Mouse (Mus musculus) midbrain, embryonic 10.5 days (tissue): Measurements from ENCODE around the gene Gramd1a. TPM values are rescaled to one million over a fixed set of nuclear protein-coding genes. Genes with fewer than 3 reads are reported as not detected.

Experiments used
- DNase-seq: peaks from one replicate; pipeline ENCODE4 v3.0.0-alpha.2; 2017; ENCODE audit warnings: low spot score
- H3K27ac ChIP-seq: fragments of 300-500 bp; sonication (generic); replicated peaks from 2 replicates; pipeline ENCODE4 v1.5.1; 2016; ENCODE audit warnings: mild to moderate bottlenecking
- H3K27me3 ChIP-seq: fragments of 300-500 bp; sonication (generic); 2 replicates; pipeline ENCODE4 v1.6.1; 2016; ENCODE audit warnings: low read depth, mild to moderate bottlenecking; ENCODE audit not compliant: poor library complexity, severe bottlenecking
- H3K36me3 ChIP-seq: fragments of 300-500 bp; sonication (generic); 2 replicates; pipeline ENCODE4 v1.6.1; 2016; ENCODE audit warnings: mild to moderate bottlenecking, moderate library complexity
- H3K4me1 ChIP-seq: fragments of 300-500 bp; sonication (generic); 2 replicates; pipeline ENCODE4 v1.6.1; 2016
- H3K4me3 ChIP-seq: fragments of 300-500 bp; sonication (generic); 2 replicates; pipeline ENCODE4 v1.5.1; 2016; ENCODE audit warnings: mild to moderate bottlenecking, moderate library complexity
- H3K9me3 ChIP-seq: fragments of 300-500 bp; sonication (generic); replicated peaks from 2 replicates; pipeline ENCODE4 v1.6.1; 2016; ENCODE audit warnings: mild to moderate bottlenecking
- WGBS: fragments of 180-500 bp; shearing (Covaris S2); methylation state at CpG from one replicate; pipeline ENCODE4 v1.1.7; 2016; 5-methylcytosine and 5-hydroxymethylcytosine counted together
- polyA plus RNA-seq: library from polyadenylated mRNA; unstranded; fragments of >200 nt; fragmentation: Nextera tagmentation; extraction: Ambion mirVana; gene quantifications from 2 replicates; pipeline ENCODE4 v1.2.1, GENCODE M21; 2016

The Gramd1a gene
- polyA plus RNA-seq, 1 experiment from 2014 or later: 90.0 TPM

DNA sequence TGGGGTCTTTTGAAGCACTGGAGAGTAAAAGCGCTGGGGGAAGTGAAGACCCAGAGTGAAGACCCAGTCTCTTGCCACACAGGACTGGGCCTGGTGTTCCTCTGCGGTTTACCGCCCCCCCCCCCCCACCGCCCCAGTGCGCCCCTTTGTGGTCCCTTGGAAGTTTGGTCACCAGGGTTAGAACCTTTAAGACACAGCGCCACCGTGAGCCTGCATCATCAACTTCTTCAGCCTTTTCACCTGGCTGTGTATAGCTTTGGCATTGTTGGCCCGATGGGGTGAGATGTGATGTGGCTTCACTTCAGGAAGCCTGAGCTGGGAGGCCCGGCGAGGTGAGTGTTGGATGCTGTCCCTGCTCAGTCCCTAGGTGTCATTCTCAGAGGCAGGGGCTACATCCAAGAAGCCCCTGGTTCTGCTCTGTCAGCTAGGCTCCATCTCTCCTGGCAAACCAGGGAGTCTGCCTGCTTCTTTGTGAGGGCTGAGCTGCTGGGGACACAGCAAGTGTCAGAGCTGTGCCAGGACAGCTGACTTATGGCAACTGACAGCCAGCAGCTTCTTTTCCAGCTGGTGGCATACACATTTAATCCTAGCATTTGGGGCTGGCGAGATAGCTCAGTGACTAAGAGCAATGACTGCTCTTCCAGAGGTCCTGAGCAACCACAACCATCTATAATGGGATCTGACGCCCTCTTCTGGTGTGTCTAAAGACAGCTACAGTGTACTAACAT is 60.8 kb downstream of the Gramd1a start:
- H3K9me3 ChIP-seq: peaks cover 2% of the 10 kb centered on the region; the same call in 1 of the 2 replicates
- no peak overlapping the region for H3K4me3 ChIP-seq
- no peaks in the 10 kb centered on the region for H3K27me3 ChIP-seq
- H3K4me1 ChIP-seq: peaks cover 8% of the 10 kb centered on the region
- 27% methylated on average over 12 of the region's 12 CpGs for WGBS
- no peaks in the 10 kb centered on the region for H3K36me3 ChIP-seq
- no peak overlapping the region for H3K27ac ChIP-seq
- DNase-seq: no peak

DNA sequence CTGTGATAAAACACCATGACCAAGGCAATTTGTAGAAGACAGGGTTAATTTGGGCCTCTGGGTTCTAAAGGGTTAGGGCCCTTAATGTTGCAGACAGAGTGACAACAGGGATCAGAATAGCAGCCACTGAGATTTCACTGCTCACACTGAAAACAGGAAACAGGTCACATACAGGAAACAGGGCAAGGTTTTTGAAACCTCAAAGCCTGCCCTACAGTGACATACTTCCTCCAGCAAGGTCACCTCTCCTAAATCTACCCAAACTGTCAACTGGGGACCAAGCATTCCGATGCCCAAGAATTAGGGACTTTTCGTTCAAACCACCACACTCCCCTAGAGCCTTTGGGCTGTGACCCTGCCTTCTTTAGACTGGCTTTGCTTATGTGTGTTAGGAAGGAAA is 66.0 kb downstream of the Gramd1a start:
- no peak for DNase-seq
- Histone ChIP-seq H3K4me3 (no peak overlapping the region), H3K9me3 (peaks cover 3% of the 10 kb centered on the region; the same call in 1 of the 2 replicates), H3K27me3 (no peaks in the 10 kb centered on the region), H3K27ac (no peak overlapping the region), H3K36me3 (no peaks in the 10 kb centered on the region), H3K4me1 (peaks cover 12% of the 10 kb centered on the region)
- WGBS: 79% methylated on average over 2 of the region's 2 CpGs

DNA sequence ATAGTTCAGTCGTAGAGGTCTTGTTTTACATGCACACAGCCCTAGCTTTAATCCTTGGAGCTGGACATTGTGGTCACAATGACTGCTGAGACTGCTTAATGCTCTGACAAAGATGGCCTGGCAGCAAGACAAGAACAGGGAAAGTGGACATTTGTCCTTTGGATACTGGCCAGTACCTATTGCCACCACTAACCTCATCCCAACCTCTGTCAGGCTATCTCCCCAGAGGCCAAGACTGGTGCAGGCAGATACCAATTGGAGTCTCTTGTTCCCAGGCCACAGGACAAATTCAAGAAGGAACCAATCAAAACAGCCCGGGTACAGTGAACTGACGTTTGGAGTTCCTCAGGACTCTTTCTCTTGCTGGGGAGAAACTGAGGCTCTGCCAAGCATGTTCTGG is 67.5 kb downstream of the Gramd1a start:
- Histone ChIP-seq H3K36me3 (no peaks in the 10 kb centered on the region), H3K4me3 (no peak overlapping the region), H3K27me3 (no peaks in the 10 kb centered on the region), H3K9me3 (peaks cover 3% of the 10 kb centered on the region; the same call in 1 of the 2 replicates), H3K27ac (no peak overlapping the region), H3K4me1 (peaks cover 18% of the 10 kb centered on the region)
- WGBS: 82% methylated on average over 3 of the region's 3 CpGs
- no peak for DNase-seq

DNA sequence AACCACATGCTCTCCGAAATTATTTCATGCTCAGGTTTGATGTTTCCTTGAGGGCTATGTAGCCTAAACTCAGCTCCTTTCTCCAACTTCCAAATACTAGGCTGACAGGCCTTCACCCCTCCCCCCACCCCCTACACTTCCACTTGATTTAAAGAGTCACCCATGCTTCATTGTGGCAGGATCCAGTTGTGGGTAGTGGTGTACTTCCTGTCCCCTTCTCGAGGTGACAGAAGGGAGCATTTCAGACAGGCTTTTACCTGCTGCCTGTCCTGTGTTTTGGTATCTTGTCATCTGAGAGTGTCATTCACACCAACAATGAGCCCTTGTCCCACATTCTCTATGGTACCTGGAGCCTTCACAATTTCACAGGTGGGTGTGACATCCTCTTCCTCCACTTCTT is 68.4 kb downstream of the Gramd1a start:
- no peak overlapping the region for H3K27ac ChIP-seq
- DNase-seq: no peak
- 77% methylated on average over 2 of the region's 2 CpGs for WGBS
- H3K27me3 ChIP-seq: no peaks in the 10 kb centered on the region
- no peaks in the 10 kb centered on the region for H3K36me3 ChIP-seq
- peaks cover 3% of the 10 kb centered on the region; the same call in 1 of the 2 replicates for H3K9me3 ChIP-seq
- no peak overlapping the region for H3K4me3 ChIP-seq
- H3K4me1 ChIP-seq: peaks cover 24% of the 10 kb centered on the region

DNA sequence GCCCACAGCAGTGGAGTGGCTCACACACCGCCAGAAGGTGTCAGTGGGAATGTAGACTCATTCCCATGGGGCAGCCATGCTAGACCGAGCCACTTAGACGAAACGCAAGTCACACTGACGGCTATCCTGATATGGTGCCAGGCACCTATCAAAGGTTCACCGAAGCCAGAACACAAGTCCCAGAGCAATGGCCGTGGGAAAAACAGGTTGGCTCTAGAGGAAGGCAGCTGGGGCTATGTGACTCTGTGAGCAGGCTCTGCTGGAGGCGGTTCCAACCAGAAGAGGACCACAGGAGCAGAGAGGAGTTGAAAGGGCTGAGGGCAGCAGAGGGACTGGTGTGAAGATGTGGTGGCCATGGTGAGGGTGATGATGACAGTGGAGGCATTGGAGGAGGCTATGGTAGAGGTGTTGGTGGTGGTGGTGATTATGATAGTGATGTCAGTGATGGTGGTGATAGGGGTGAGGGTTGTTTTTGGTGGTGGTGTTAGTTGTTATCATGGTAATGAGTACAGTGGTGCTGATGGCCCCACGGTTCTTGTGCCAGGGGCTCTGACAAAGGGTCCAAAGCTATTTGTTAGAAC is 69.4 kb downstream of the Gramd1a start:
- H3K36me3 ChIP-seq: no peaks in the 10 kb centered on the region
- WGBS: 93% methylated on average over 9 of the region's 9 CpGs
- H3K4me1 ChIP-seq: peaks cover 24% of the 10 kb centered on the region
- H3K27me3 ChIP-seq: no peaks in the 10 kb centered on the region
- H3K27ac ChIP-seq: 0 out of 2 replicates have a peak overlapping the region, but pooled peaks have one; percentile 55
- peaks cover 3% of the 10 kb centered on the region; the same call in 1 of the 2 replicates for H3K9me3 ChIP-seq
- DNase-seq: no peak
- no peak overlapping the region for H3K4me3 ChIP-seq

DNA sequence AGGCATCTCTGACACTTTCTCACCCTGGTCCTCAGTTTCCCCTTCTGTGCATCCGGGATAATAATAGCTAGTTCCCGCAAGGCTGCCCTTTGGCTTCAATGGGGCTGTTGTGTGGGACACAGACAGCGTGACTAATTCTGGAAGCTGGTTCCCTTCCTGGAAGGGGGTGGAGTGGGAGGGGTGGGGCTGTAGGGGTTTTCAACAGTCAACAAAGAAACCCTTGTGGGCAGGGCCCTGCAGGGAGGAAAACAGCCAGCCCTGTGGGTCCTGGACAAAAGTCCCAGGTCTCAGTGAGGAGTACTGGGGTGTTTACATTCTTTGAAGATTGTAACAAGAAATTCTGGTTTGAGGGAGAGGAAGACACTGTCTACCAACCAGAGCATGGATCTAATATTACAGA is 70.5 kb downstream of the Gramd1a start:
- peaks cover 24% of the 10 kb centered on the region for H3K4me1 ChIP-seq
- H3K27me3 ChIP-seq: no peaks in the 10 kb centered on the region
- H3K36me3 ChIP-seq: no peaks in the 10 kb centered on the region
- 31% methylated on average over 3 of the region's 3 CpGs for WGBS
- no peak for DNase-seq
- peaks cover 3% of the 10 kb centered on the region; the same call in 1 of the 2 replicates for H3K9me3 ChIP-seq
- H3K27ac ChIP-seq: peak overlapping the region; percentile 55
- no peak overlapping the region for H3K4me3 ChIP-seq

DNA sequence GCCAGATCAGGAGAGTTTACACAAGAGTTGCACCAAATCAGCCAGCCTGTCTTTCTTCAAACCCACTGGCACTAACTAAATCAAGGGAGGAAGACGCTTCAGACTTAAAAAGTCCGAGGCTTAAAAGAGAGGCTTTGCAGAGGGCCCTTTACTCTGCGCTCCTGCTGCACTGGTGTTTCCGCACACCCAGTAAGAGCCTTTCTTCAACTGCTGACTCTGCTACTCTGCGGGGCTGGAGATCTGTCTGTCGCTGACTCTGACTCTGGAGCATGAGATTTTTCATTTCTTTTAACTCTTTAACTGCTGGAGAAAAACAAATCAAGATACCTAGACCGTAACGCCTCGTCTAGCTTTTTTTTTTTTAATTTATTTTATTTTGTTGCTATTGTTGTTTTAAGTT is 71.6 kb downstream of the Gramd1a start:
- no peak for DNase-seq
- Histone ChIP-seq H3K27ac (0 out of 2 replicates have a peak overlapping the region, but pooled peaks have one; percentile 2), H3K4me1 (peaks cover 24% of the 10 kb centered on the region), H3K36me3 (no peaks in the 10 kb centered on the region), H3K4me3 (no peak overlapping the region), H3K9me3 (no peaks in the 10 kb centered on the region), H3K27me3 (no peaks in the 10 kb centered on the region)
- 72% methylated on average over 9 of the region's 9 CpGs for WGBS

DNA sequence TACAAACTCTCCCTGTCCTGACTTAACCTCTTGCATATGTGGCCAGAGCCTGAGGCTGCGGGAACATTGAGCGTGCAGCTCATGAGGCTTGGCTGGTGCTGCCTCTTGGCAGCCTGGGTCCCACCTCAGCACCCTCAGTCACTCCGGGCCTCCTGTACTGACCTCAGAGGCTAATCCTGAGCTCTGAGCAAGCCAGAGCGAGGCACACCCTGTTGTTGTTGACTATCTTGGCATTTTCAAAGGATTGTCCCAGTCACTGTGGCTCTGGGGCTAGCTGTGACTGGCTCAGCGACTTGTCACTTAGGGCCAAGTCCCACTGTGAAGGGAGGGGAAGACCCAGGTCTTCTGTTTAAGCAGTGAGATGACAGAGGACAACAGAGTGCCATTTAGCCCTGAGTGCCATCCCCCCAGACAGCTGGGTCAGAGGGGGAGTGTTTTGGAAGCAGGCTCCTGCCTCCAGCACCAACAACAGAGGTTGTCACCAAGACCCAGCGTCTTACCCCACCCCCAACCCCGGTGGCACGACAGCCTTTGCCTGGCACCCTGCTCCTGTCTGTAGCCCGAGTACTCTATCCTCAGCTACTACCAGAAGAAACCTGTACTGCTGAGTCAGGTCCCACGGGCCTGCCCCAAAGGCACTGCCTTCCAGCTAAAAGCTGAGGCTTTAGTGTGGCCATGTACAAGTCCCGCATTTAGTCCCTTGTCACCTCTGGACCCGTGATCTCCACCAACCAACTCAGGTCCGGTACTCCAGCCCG is 72.7 kb downstream of the Gramd1a start:
- no peak overlapping the region for H3K4me3 ChIP-seq
- no peaks in the 10 kb centered on the region for H3K36me3 ChIP-seq
- no peak for DNase-seq
- peaks cover 24% of the 10 kb centered on the region for H3K4me1 ChIP-seq
- 56% methylated on average over 14 of the region's 14 CpGs for WGBS
- H3K27ac ChIP-seq: peak overlapping the region; percentile 63
- no peaks in the 10 kb centered on the region for H3K9me3 ChIP-seq
- H3K27me3 ChIP-seq: no peaks in the 10 kb centered on the region

DNA sequence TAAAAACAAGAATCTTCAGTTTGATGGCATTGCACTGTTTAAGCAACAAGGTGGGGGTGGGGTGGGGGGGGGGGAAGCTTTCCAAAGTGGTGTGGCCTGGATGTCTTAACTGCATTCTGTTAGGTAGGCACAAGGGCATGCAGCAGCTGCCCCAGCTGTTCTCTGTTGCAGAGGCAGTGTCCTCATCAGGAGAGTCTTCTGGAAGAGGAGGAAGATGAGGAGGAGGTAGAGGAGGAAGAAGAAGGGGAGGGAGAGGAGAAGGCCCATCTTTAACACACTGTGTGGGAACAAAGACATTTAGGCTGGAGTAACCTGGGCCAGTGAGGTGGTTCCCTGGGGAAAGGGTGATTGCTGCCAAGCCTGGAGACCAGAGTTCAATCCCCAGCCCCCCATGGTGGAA is 73.6 kb downstream of the Gramd1a start:
- Histone ChIP-seq H3K27ac (no peak overlapping the region), H3K36me3 (no peaks in the 10 kb centered on the region), H3K27me3 (no peaks in the 10 kb centered on the region), H3K4me3 (no peak overlapping the region), H3K4me1 (peaks cover 26% of the 10 kb centered on the region), H3K9me3 (no peaks in the 10 kb centered on the region)
- no peak for DNase-seq

DNA sequence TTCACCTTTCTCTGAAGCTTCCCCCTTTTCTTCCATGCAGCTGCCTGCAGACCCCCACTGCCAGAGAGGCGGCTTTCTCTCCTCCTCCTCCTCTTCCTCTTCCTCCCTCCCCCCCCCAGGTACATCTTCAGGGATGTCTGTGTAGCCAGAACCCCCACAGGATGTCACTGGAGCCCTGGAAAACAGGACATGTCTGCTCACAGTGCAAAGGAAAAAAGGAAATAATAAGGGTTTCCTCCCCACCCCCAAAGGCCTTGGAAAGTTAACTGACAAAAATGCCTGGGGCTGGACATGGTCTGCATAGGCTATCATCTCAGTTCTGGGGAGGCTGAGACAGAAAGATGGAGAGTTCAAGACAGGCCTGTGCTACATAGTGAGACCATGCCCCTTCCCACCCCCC is 74.6 kb downstream of the Gramd1a start:
- H3K27me3 ChIP-seq: no peaks in the 10 kb centered on the region
- WGBS: 33% methylated on average over 1 of the region's 1 CpGs
- H3K9me3 ChIP-seq: no peaks in the 10 kb centered on the region
- no peak overlapping the region for H3K4me3 ChIP-seq
- peaks cover 26% of the 10 kb centered on the region for H3K4me1 ChIP-seq
- DNase-seq: no peak
- no peaks in the 10 kb centered on the region for H3K36me3 ChIP-seq
- no peak overlapping the region for H3K27ac ChIP-seq

DNA sequence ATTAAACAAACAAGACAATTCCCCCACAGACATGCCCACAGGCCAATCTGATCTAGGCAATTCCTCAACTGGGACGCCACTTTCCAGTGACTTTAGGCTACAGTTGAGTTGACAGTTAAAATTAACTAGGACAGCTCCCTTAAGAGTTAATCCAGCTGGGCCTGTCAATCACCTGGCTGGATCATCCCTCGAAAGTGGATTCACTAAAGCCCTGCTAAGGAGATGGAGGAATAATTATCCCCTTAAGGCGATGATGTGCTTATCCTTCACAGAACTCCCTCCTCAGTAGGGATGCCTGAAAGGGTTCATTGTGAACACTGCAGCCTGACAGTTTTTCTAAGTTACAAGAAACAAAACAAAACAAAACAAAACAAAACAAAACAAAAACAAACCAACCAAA is 75.1 kb downstream of the Gramd1a start:
- 47% methylated on average over 3 of the region's 3 CpGs for WGBS
- Histone ChIP-seq H3K36me3 (no peaks in the 10 kb centered on the region), H3K4me3 (no peak overlapping the region), H3K27me3 (no peaks in the 10 kb centered on the region), H3K27ac (no peak overlapping the region), H3K9me3 (no peaks in the 10 kb centered on the region), H3K4me1 (peaks cover 24% of the 10 kb centered on the region)
- DNase-seq: no peak
